In genomic region chr9:73102181-73102580, GRCm38 (mm10) we compare ENCODE assay signal across 10 mouse cellular contexts. TPM values are rescaled to one million over a fixed set of nuclear protein-coding genes. Genes with fewer than 3 reads are reported as not detected.
DNase-seq lines count a peak whose midpoint lies in the region; ATAC-seq and TF ChIP-seq lines count a peak whose summit lies in the region.
"Had no signal": no experiment of that assay in that cellular context is flagged by ENCODE, and none has a peak within 500 bp of the region (broad histone marks: within the 10 kb centered on the region; RNA-seq: fewer than 3 reads in every experiment).

Gm20509 (plus strand) TSS chr9:73102470.

- peak within 1 kb of the TSS; percentile 63 for H3K4me2 ChIP-seq in kidney, postnatal 0 days (ENCODE audit: low read length)
- peak within 1 kb of the TSS; percentile 90 for H3K4me2 ChIP-seq in embryonic facial prominence, embryonic 14.5 days (ENCODE audit: low read depth, low read length)
- H3K4me2 ChIP-seq in intestine, embryonic 14.5 days (ENCODE audit: low read length), result peak within 1 kb of the TSS; percentile 79
- H3K4me2 ChIP-seq in midbrain, embryonic 16.5 days (ENCODE audit: low read length), result peak within 1 kb of the TSS; percentile 74

- no peak for DNase-seq in kidney, postnatal 0 days (ENCODE audit: low spot score)
- DNase-seq in kidney, postnatal 10 days, result no peak
- DNase-seq in embryonic facial prominence, embryonic 14.5 days (ENCODE audit: low spot score), result no peak
- no peak for DNase-seq in intestine, embryonic 14.5 days (ENCODE audit: low spot score)
- DNase-seq in thymus, postnatal 25 days, result no peak
- no peak for DNase-seq in spleen, postnatal 10 days (ENCODE audit: low spot score in 2 of 2)
- no peak for DNase-seq in left cerebral cortex, postnatal 10 days (ENCODE audit: extremely low spot score in 1 of 2, low spot score in 2 of 2)

- intact Hi-C loops in left cerebral cortex, postnatal 10 days (cut with DNase I), result no loop called here

- no peaks in the 10 kb centered on the region for H3K9me3 ChIP-seq in kidney, postnatal 0 days (replicated peaks; ENCODE audit: low read length)
- no peaks in the 10 kb centered on the region for H3K9me3 ChIP-seq in embryonic facial prominence, embryonic 14.5 days (ENCODE audit: control insufficient read depth, low read length)
- no peaks in the 10 kb centered on the region for H3K9me3 ChIP-seq in intestine, embryonic 14.5 days (ENCODE audit: control insufficient read depth, low read length)
- H3K9me3 ChIP-seq in midbrain, embryonic 16.5 days (replicated peaks; ENCODE audit: control insufficient read depth, low read length, poor library complexity, severe bottlenecking), result no peaks in the 10 kb centered on the region

- no peaks in the 10 kb centered on the region for H3K36me3 ChIP-seq in kidney, postnatal 0 days (ENCODE audit: insufficient read depth, low read length)
- no peaks in the 10 kb centered on the region for H3K36me3 ChIP-seq in embryonic facial prominence, embryonic 14.5 days (ENCODE audit: control insufficient read depth, insufficient read depth, low read length)
- no peaks in the 10 kb centered on the region for H3K36me3 ChIP-seq in intestine, embryonic 14.5 days (ENCODE audit: control insufficient read depth, insufficient read depth, low read length)
- no peaks in the 10 kb centered on the region for H3K36me3 ChIP-seq in midbrain, embryonic 16.5 days (ENCODE audit: control insufficient read depth, insufficient read depth, low read length)

- TF ChIP-seq CTCF in kidney, postnatal 0 days (IDR thresholded peaks at IDR 0.05; ENCODE audit: low read depth), result no peak

- H3K4me3 ChIP-seq in kidney, postnatal 0 days (replicated peaks; ENCODE audit: low read depth, low read length), result peak within 1 kb of the TSS; percentile 31
- peak within 1 kb of the TSS; percentile 43 for H3K4me3 ChIP-seq in embryonic facial prominence, embryonic 14.5 days (ENCODE audit: low read depth, low read length)
- peak within 1 kb of the TSS; percentile 35 for H3K4me3 ChIP-seq in intestine, embryonic 14.5 days (ENCODE audit: low read depth, low read length)
- H3K4me3 ChIP-seq in midbrain, embryonic 16.5 days (ENCODE audit: low read depth, low read length), result peak within 1 kb of the TSS; percentile 44

- no peaks in the 10 kb centered on the region for H3K27me3 ChIP-seq in kidney, postnatal 0 days (ENCODE audit: insufficient read depth, low read length)
- peaks cover 33% of the 10 kb centered on the region for H3K27me3 ChIP-seq in embryonic facial prominence, embryonic 14.5 days (replicated peaks; ENCODE audit: control insufficient read depth, insufficient read depth, low read length)
- peaks cover 20% of the 10 kb centered on the region for H3K27me3 ChIP-seq in intestine, embryonic 14.5 days (replicated peaks; ENCODE audit: control insufficient read depth, insufficient read depth, low read length)
- H3K27me3 ChIP-seq in midbrain, embryonic 16.5 days (ENCODE audit: control insufficient read depth, insufficient read depth, low read depth, low read length), result peaks cover 25% of the 10 kb centered on the region

- no peak for ATAC-seq in kidney, postnatal 0 days (replicated peaks; ENCODE audit: low FRiP score, low read depth)
- no peak for ATAC-seq in embryonic facial prominence, embryonic 14.5 days (ENCODE audit: low read depth)
- ATAC-seq in intestine, embryonic 14.5 days (replicated peaks; ENCODE audit: low FRiP score, low TSS enrichment, low read depth), result no peak
- ATAC-seq in midbrain, embryonic 16.5 days, result no peak
- ATAC-seq: Patski had no signal

- H3K4me1 ChIP-seq in kidney, postnatal 0 days (replicated peaks; ENCODE audit: insufficient read depth, low read length), result no peaks in the 10 kb centered on the region
- peaks cover 8% of the 10 kb centered on the region; the same call in 1 of the 2 replicates for H3K4me1 ChIP-seq in embryonic facial prominence, embryonic 14.5 days (ENCODE audit: control insufficient read depth, insufficient read depth, low read length)
- H3K4me1 ChIP-seq in intestine, embryonic 14.5 days (replicated peaks; ENCODE audit: control insufficient read depth, insufficient read depth, low read length), result peaks cover 6% of the 10 kb centered on the region; the same call in 1 of the 2 replicates
- H3K4me1 ChIP-seq in midbrain, embryonic 16.5 days (ENCODE audit: control insufficient read depth, insufficient read depth, low read length), result peaks cover 5% of the 10 kb centered on the region; the same call in 1 of the 2 replicates

- WGBS in kidney, postnatal 0 days, result 93% methylated on average over 4 of the region's 4 CpGs
- 92% methylated on average over 4 of the region's 4 CpGs for WGBS in embryonic facial prominence, embryonic 14.5 days
- WGBS in intestine, embryonic 14.5 days, result 92% methylated on average over 4 of the region's 4 CpGs
- 96% methylated on average over 4 of the region's 4 CpGs for WGBS in midbrain, embryonic 16.5 days

- no peak within 1 kb of the TSS for H3K27ac ChIP-seq in kidney, postnatal 0 days
- H3K27ac ChIP-seq in embryonic facial prominence, embryonic 14.5 days (replicated peaks; ENCODE audit: low read depth, low read length), result no peak within 1 kb of the TSS
- no peak within 1 kb of the TSS for H3K27ac ChIP-seq in intestine, embryonic 14.5 days (ENCODE audit: low read depth)
- H3K27ac ChIP-seq in midbrain, embryonic 16.5 days (ENCODE audit: low read length), result no peak within 1 kb of the TSS

- H3K9ac ChIP-seq in kidney, postnatal 0 days (ENCODE audit: low read depth, low read length), result peak within 1 kb of the TSS; percentile 54
- peak within 1 kb of the TSS; percentile 61 for H3K9ac ChIP-seq in embryonic facial prominence, embryonic 14.5 days (ENCODE audit: low read depth, low read length)
- peak within 1 kb of the TSS; percentile 51 for H3K9ac ChIP-seq in intestine, embryonic 14.5 days (ENCODE audit: low read length)
- H3K9ac ChIP-seq in midbrain, embryonic 16.5 days (ENCODE audit: low read depth, low read length), result peak within 1 kb of the TSS; percentile 70

RNA-seq across cellular contexts. Expression of gene Gm20509, which starts in this region (rescaled TPM):
- polyA plus RNA-seq in kidney, postnatal 0 days (2015; fragmentation: Nextera tagmentation; extraction: Ambion mirVana), result not detected in 2 replicates
- polyA plus RNA-seq in embryonic facial prominence, embryonic 14.5 days (2014; fragmentation: Nextera tagmentation; extraction: Ambion mirVana), result not detected in 2 replicates
- polyA plus RNA-seq in intestine, embryonic 14.5 days (2014; fragmentation: Nextera tagmentation; extraction: Ambion mirVana), result not detected in 2 replicates
- not detected in 2 replicates for polyA plus RNA-seq in midbrain, embryonic 16.5 days (2015; fragmentation: Nextera tagmentation; extraction: Ambion mirVana)
- total RNA-seq in left cerebral cortex, postnatal 10 days (2021), result not detected
- total RNA-seq: common myeloid progenitor, adult 5-6 weeks had no signal
- polyA plus RNA-seq: Patski had no signal
